Mouse (Mus musculus): ENCODE measurements at regions not wholly inside any gene's neighbourhood (a gene's known extent, or its start where the extent isn't known, plus 50 kb on each side); places are given as distances from the start of the nearest gene placed in this dataset.

GRCm38 (mm10) chr8:5800594-5800993, 695.4 kb upstream of the Slc10a2 start:
- DNase-seq, result no peak

- DNase-seq, result no peak
Observed at GRCm38 (mm10) chr8:5756366-5756765, 651.2 kb upstream of the Slc10a2 start.

GRCm38 (mm10) chr8:5739503-5739902, 634.4 kb upstream of the Slc10a2 start:
- DNase-seq, result peak; percentile 0

GRCm38 (mm10) chr8:5727416-5727815, 622.3 kb upstream of the Slc10a2 start:
- no peak for DNase-seq

- no peak for DNase-seq
Observed at GRCm38 (mm10) chr8:5687999-5688398, 582.8 kb upstream of the Slc10a2 start.

- no peak for DNase-seq
Observed at GRCm38 (mm10) chr8:5674971-5675370, 569.8 kb upstream of the Slc10a2 start.

Measured in kidney, postnatal 14 days (tissue).